Mouse (Mus musculus) kidney, adult 11 months (tissue): ENCODE measurements around the gene Slc5a2.
A peak's percentile ranks its signal among the peaks of the same experiment; 100 is the strongest.

Source experiments
- DNase-seq: peaks from one replicate; pipeline ENCODE4 v3.0.0; 2022

Slc5a2 gene

GRCm38 (mm10) chr7:128265411-128265810 is at the start of gene Slc5a2:
Gene Slc5a2, plus strand, starts transcription at chr7:128265657.
- peak; percentile 55 for DNase-seq

DNA sequence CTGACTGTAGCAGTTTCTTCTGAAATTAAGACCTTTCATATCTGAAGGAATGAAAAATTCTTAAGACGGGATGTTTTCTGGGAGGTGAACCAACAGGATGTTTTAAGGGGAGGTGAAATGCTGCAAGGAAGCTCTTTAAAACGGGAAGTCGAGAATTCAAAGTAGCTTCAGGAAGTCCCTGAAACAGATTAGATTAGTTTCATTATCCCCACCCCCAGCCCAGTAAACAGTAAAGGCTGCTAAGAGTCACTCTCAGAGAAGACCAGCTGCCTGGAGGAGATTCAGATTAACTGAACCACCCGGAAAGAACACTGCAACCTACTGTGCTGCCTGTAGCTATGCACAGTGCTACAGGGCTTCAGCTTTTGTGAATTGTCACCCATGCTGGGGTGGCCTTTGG is 45.5 kb upstream of the Slc5a2 start:
- no peak for DNase-seq

- DNase-seq = peak; percentile 33
Measured at GRCm38 (mm10) chr7:128220936-128221335, 44.5 kb upstream of the Slc5a2 start.

DNA sequence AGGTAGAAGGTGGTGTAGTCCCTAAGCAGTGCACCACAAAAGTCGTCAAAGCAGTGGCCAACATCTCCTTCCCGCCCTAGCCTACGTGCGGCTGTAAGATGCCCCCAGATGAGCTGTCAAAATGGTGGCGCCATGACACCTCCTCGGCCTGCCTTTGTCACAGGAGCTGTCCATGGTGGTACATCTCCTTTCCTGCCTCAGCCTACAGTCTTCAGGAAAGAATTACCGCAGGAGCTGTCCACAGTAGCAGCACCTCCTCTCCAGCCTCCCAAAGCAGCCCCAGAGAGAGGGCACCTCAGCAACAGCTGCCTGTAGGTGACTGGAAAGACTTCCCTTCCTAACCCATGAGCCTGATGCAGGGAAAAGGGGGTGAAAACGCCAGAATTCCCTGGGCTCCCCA is 33.7 kb upstream of the Slc5a2 start:
- no peak for DNase-seq

- DNase-seq = no peak
Measured at GRCm38 (mm10) chr7:128234796-128235195, 30.7 kb upstream of the Slc5a2 start.

GRCm38 (mm10) chr7:128235481-128235880 is 30.0 kb upstream of the Slc5a2 start:
- peak; percentile 84 for DNase-seq

DNA sequence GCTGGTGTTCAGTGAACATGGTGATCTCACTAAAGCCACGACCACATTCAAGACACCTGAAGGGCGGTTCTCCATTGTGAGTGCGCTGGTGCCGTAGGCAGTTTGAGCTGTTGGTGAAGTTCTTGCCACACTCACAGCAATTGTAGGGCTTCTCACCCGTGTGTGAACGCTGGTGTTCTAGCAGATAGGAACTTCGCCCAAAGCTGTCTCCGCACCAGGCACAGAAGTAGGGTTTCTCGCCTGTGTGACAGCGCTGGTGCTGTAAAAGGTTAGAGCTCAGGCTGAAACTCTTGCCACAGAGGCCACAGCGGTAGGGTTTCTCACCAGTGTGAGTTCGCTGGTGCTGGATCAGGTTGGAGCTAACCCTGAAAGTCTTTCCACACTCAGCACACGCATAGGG is 29.0 kb upstream of the Slc5a2 start:
- peak; percentile 31 for DNase-seq

DNA sequence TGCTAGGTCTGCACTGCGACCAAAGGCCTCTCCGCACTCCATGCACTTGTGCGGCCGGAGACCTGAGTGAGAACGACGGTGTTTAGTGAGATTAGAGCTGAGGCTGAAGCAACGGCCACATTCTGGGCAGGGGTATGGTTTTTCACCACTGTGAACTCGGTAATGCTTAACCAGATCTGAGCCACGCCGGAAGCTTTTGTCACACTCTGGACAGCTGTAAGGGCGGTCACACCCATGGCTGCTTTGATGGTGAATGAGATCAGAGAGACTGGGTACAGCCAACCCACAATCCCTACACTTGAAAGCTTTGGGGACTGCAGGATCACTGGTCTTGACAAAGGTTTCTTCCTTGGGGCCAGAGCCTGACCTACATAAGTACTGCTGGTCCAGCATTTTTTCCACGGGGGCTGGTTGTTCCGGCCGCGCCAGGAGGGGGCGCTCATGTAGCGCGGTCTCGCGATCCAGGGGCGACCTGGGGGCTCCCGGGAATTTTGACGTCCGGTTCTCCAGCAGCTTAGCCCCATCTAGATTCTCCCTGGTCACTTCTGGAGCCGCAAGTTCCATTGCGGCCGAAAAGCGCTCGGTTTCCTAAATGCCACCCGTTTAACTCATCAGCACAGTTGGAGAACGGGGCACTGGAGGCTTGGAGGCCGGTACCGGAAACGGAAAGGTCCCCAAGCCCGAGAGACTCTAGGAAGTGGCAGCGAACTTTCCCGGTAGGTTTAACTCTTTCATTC is 28.4 kb upstream of the Slc5a2 start, which contains the start of gene Armc5:
Gene Armc5, plus strand, starts transcription at position 487 of the 737 bp plus-strand sequence.
- DNase-seq = peak; percentile 85

GRCm38 (mm10) chr7:128237593-128237926 is 27.9 kb upstream of the Slc5a2 start:
- DNase-seq = no peak

- peak; percentile 99 for DNase-seq
Measured at GRCm38 (mm10) chr7:128237927-128238778, 27.3 kb upstream of the Slc5a2 start, which contains the start of gene 9130023H24Rik. Gene 9130023H24Rik, minus strand, starts transcription at chr7:128238031.

DNA sequence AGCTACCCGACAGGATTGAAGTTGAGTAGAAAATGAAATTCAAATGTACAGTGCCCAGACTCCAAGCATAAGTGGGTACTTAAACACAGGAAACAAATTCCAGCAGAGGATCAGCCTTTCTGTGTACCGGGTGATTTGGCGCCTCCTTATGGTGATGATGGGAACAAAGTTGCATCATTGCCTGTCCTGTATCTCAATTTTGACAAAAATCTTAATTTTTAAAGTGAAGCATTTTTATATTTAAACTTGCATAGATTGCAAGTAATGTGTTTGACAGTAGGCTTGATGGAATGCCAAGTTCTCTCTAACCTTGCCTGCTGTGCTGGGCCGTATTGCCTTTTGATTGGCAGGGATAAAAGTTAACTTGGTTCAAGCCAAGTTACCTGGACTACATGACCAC is 26.5 kb upstream of the Slc5a2 start:
- DNase-seq = peak; percentile 27

GRCm38 (mm10) chr7:128240131-128240784 is 25.2 kb upstream of the Slc5a2 start:
- peak; percentile 54 for DNase-seq

GRCm38 (mm10) chr7:128242331-128242730 is 23.1 kb upstream of the Slc5a2 start:
- no peak for DNase-seq

- no peak for DNase-seq
Measured at GRCm38 (mm10) chr7:128243921-128244320, 21.5 kb upstream of the Slc5a2 start.

DNA sequence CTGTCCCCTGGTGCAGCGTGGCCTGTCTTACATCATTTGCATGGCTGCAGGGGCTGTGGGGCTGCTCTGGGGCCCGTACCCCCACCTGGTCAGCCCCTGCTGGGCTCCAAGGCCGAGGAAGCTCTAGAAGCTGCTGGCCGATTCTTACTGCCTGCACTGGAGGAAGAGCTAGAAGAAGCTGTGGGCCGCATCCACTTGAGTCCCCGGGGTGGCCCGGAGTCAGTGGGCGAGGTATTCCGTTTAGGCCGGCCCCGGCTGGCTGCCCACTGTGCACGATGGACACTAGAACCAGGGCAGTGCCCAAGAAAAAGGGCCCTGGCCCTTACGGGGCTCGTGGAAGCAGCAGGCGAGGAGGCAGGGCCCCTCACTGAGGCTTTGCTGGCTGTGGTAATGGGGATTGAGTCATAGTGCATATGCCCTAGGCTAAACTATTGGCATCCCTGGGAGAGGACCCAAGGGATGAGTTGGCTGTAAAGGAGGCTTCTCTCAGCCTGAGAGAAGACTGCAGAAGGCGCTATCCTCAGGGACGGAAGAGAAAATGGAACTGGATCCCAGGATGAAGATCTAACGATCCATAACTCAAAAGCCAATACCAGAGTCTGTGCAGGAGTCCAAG is 20.9 kb upstream of the Slc5a2 start:
- DNase-seq = no peak

DNA sequence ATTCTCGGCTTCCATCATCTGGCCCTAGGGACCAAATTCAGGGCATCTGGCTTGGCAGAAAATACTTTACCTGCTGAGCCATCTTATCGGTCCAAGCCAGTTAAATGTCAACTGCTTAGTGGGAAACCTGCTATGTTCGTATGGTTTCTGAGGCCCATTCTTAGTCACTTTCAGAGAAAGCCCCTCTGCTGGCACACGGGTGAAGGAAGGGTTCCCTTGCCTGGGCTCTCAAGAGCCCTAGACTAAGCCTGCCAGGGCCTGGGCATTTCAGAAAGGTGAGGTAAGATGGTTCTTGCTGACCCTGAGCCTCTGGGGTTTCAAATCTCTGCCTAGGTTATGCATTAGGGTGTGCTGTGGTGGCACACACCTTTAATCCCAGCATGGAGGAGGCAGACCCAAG is 19.9 kb upstream of the Slc5a2 start:
- DNase-seq = no peak

DNA sequence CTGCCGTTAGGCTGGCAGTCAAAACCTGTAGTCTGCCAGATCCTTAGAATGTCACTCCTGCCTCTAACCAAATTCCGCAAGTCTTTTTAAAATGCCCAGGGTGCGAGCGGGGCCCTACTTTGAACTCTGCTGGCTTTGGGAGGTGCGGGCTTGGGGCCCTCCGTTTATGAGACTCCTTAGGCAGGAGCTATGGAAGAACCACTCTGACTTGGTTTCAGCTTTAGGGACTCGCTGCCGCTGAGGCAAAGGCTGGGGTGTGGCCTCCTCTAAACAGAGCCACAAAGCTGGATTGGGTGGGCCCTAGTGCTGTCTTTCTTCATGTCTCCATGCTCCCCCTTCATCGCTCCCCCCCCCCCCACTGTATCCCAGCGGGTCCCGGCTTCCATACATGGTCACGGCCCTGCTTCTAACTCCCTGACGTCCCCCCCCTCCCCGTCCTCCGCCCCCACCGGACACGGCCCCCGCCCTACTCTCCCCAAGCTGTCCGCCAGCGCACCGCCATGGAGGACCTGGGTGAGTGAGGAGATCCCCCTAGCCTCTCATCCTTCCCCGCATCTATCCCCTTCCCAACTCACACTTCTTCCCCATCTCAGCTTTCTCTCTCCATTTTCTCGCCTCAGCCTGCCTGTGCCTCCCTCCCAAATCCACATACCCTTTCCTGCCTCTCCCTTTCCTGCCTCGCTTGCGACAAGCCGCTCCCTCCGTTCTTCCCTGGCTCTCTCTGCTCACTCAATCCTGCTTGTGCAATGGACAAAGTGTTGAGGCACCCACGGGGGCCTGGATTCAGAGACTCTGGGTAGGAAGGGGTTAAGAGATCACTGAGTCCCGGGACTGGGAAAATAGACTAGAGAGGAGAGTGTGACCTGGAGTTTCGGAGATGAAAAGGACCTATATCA is 18.7 kb upstream of the Slc5a2 start, which contains the start of gene Tgfb1i1:
Gene Tgfb1i1, plus strand, starts transcription at position 317 of the 896 bp plus-strand sequence.
- no peak for DNase-seq

DNA sequence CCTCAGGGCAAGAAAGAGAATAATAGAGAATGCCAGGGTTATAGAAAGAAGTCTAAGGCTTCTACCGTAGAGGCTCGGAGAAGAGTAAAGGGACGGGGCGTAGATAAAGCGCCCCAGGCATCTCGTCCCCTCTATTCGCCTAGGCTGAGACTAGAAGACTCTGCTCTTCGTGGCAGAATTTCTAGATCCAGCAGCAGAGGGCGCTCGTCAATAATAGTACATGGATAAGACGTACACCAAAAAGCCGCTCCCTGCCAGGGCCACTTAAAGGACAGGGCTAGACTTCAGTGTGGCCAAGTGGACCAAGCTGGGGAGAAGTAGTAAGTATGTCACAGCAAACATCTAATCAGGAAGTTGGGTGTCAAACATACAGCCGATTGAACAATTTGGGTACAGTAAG is 18.0 kb upstream of the Slc5a2 start:
- DNase-seq = peak; percentile 78

DNA sequence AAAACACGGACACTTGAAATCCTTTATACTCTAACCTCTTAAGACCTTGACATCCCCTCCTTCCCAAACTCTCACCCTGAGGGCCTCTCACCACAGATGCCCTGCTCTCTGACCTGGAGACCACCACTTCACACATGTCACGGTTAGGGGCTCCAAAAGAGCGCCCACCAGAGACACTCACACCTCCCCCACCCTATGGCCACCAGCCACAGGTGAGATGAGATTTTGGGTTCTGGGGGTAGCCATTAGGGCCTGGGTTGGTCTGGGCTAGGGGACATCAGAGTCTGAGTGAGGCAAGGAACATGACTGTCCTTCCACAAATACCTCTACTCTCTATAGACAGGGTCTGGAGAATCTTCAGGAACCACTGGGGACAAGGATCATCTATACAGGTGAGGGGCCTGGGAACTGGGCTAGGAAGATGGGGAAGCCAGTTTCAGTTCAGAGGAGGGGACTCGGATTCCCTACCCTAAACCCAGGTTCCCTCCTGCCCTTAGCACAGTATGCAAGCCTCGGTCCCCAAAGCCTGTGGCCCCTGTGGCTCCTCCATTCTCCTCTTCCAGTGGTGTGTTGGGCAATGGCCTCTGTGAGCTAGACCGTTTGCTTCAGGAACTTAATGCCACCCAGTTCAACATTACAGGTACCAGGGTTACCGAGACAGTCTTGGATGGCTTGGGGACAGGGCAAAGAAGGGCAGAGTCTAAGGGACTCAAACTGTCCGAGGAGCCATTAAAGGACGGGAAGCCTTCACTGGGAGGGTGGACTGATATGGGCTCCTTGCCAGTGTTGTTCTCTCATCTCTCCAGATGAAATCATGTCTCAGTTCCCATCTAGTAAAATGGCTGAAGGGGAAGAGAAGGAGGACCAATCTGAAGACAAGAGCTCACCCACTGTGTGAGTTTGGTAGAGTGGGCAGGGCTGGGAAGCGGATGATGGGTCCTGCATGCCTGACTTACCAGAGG is 17.1 kb upstream of the Slc5a2 start:
- no peak for DNase-seq

DNA sequence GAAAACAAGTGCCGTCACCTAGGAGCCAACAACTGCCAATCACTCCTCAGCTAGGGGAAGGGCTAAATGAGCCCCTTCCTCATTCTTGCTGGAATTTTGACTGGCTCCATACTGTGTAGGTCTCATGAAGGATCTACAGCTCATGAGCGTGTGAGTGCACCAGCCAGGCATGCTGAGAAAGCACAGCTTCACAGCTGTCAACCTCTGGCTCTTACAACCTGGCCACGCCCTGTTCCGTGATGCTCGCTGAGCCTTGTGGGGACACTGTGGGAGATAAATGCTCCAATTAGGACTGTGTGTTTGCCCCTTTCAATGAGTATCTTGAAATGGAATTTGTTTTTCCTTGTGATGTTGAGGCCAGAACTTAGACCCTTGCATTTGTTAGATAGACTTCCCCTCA is 15.5 kb upstream of the Slc5a2 start:
- no peak for DNase-seq

DNA sequence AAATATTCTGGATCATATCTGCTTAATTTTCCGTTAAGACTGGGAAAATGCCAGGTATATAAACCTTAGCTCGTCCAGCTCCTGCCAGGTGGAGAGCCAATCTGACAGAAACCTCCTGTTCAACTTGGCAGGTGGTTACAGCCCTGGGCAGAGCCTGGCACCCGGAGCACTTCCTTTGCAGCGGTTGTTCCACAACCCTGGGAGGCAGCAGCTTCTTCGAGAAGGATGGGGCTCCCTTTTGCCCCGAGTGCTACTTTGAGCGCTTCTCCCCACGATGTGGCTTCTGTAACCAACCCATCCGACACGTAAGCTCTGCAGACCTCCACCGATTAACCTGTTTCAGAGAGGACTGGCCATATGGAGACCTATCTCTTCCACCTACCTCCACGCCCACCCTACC is 13.5 kb upstream of the Slc5a2 start:
- no peak for DNase-seq
